Mouse (Mus musculus) cortical plate, adult 2 months (tissue): ENCODE results near the gene Slc38a3.

Experiments used
- CTCF ChIP-seq: fragments of 200-500 bp; IDR thresholded peaks from 2 replicates; pipeline ENCODE4 v1.5.1; 2011; ENCODE audit warnings: mild to moderate bottlenecking, control low read depth, low read length; ENCODE audit not compliant: insufficient read depth; ENCODE audit errors: extremely low read depth
- POLR2A ChIP-seq: fragments of 200-500 bp; IDR thresholded peaks from 2 replicates; pipeline ENCODE4 v1.6.1; 2011; ENCODE audit warnings: mild to moderate bottlenecking, low read length, control low read depth; ENCODE audit not compliant: insufficient read depth; ENCODE audit errors: extremely low read depth

- no peak for TF ChIP-seq CTCF
- no peak for TF ChIP-seq POLR2A
Measured at GRCm38 (mm10) chr9:107620954-107621353, 48.4 kb downstream of the Slc38a3 start.
